Mouse (Mus musculus) ZHBTc4 (cell line): ENCODE results near the gene Wars.

ENCODE experiments used
- DNase-seq: peaks from one replicate; pipeline ENCODE4 v3.0.0-alpha.2; 2011; ENCODE audit warnings: low read depth, low spot score

Gene Wars

GRCm38 (mm10) chr12:108826282-108826957 is 67.6 kb downstream of the Wars start:
- DNase-seq, result no peak

DNA sequence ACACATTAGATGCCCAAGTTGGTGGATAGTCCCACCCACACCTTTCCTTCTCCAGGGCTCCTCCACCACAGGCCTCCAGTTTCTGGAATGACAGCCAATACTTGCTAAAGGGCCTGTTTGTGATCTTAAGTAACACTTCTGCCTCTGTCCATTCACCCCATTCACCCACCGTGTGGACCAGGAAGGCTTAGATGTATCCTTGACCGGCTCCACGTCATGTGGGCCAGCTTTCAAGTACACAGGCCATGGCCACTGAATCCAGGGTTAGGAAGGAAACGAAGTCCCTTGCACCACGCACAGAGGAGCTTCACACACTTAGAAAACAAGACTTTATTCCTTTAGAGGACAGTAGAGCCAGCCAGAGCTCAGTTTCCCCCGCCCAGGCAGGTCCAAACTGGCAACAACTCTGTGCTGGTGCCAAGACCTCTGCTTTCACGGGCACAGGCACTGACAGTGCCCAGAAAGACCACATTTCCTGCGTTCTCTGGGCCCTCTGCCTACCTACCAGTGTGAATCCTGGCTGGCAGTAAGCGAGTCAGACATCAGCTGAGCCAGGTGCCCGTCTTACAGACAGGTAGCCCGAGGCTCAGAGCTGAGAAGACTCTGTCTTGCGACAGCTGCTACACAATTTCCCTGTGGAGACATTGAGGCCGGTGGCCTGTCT is 68.3 kb downstream of the Wars start:
- no peak for DNase-seq

- DNase-seq, result no peak
Measured at GRCm38 (mm10) chr12:108824225-108824874, 69.6 kb downstream of the Wars start.

DNA sequence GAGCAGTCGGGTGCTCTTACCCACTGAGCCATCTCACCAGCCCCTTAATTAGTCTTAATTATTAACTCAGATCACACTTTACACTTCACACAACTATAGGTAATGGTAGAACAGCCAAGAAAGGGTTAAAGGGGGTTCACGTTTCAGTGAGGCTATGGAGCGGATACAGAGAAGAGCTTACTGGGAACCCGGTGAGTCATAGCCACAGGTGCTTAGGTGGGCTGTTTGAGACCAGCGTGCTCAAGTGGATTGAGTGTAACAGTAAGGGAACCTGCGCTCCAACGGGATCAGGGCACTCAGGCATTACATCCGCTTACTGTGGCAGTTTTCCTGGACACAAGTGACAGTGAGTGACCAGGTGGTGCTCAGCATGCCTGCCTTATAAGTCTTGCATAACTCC is 70.9 kb downstream of the Wars start:
- no peak for DNase-seq

- DNase-seq, result no peak
Measured at GRCm38 (mm10) chr12:108820461-108820860, 73.5 kb downstream of the Wars start.

DNA sequence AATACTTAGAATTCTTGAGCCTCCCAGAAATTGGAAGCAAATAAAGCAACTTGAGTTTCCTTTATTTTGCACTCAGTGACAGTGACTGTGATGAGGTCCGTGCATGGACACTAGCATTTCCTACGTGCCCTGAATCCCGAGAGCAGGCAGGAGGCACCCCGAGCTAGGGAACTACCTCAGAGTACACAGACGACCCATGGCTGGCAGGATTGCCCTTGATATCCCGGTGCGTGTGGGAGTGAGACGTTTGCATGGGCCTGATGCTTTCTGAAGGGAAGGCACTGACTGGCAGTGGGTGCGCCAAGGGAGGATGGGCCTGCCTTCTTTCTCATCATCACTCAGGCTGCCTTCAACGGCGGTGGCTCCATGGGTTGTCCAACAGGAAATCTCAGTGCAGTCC is 77.4 kb downstream of the Wars start:
- no peak for DNase-seq

GRCm38 (mm10) chr12:108814470-108814869 is 79.5 kb downstream of the Wars start:
- DNase-seq, result no peak

DNA sequence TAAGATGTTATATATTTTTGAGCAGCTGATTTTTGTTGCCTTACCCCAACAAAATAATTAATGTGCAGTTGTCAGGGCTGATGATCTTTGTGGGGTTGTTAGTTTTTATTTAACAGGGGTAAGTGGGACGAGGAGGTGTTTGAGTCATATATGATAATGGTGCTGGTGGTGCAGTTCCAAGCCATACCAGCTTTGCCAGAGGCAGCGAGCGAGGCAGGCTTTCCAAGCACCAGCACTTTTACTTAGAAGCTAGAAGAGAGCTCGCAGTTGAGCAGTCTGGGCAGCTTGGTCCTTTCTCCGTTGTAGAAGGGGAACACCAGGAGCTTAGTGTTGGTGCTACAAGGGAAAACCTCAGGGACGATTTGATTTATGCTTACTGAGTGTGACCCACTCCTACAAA is 81.5 kb downstream of the Wars start:
- no peak for DNase-seq

- DNase-seq, result no peak
Measured at GRCm38 (mm10) chr12:108811133-108811532, 82.8 kb downstream of the Wars start.

DNA sequence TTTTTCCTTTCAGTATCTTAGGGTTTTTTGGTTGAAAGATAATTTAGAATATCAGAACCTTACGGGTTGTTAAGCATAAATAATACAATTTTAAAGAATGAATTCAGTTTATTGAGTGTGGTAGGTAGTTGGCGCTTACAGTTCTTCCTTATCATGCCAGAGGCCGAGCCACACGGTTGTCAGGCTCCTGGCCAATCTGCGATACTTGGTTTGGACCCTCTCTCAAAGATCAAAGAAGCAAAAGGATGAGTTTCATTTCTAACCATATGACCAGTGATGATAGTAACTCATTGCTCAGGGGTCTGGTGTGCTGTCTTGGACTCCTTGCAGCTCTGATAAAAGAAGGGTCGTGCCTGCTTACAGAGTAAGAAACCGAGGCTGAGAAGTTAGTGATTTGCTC is 83.7 kb downstream of the Wars start:
- no peak for DNase-seq
